In genomic region chr7:141314416-141314815, GRCm38 (mm10) we compare ENCODE assay signal across 23 mouse cellular contexts. TPM values are rescaled to one million over a fixed set of nuclear protein-coding genes. Genes with fewer than 3 reads are reported as not detected.
"Had no signal": no experiment of that assay in that cellular context is flagged by ENCODE, and none has a peak within 500 bp of the region (broad histone marks: within the 10 kb centered on the region; RNA-seq: fewer than 3 reads in every experiment).

No protein-coding gene starts in this region.

- H3K9me3 ChIP-seq: limb, embryonic 12.5 days; limb, embryonic 15.5 days; liver, embryonic 12.5 days; liver, embryonic 15.5 days; midbrain, embryonic 13.5 days; neural tube, embryonic 13.5 days had no signal

- ATAC-seq: liver, embryonic 12.5 days; midbrain, embryonic 13.5 days; midbrain, embryonic 16.5 days had no signal

- H3K9ac ChIP-seq: limb, embryonic 12.5 days; limb, embryonic 15.5 days; liver, embryonic 12.5 days; liver, embryonic 15.5 days; midbrain, embryonic 13.5 days; neural tube, embryonic 13.5 days had no signal

- H3K4me2 ChIP-seq: limb, embryonic 12.5 days; limb, embryonic 15.5 days; liver, embryonic 12.5 days; liver, embryonic 15.5 days; midbrain, embryonic 13.5 days; neural tube, embryonic 13.5 days had no signal

- H3K4me1 ChIP-seq: limb, embryonic 12.5 days; limb, embryonic 15.5 days; liver, embryonic 12.5 days; liver, embryonic 15.5 days; midbrain, embryonic 13.5 days; neural tube, embryonic 13.5 days had no signal

- H3K27ac ChIP-seq: limb, embryonic 12.5 days; limb, embryonic 15.5 days; liver, embryonic 12.5 days; liver, embryonic 15.5 days; midbrain, embryonic 13.5 days; neural tube, embryonic 13.5 days had no signal

- DNase-seq: kidney, adult 9 months; kidney, postnatal 14 days; kidney, postnatal 4 days; left cerebral cortex, postnatal 4 days; lung, adult 2 months; lung, postnatal 14 days; thymus, adult 18-20 months; thymus, postnatal 36 days had no signal

- H3K27me3 ChIP-seq: limb, embryonic 12.5 days; limb, embryonic 15.5 days; liver, embryonic 12.5 days; liver, embryonic 15.5 days; midbrain, embryonic 13.5 days; neural tube, embryonic 13.5 days had no signal

- H3K4me3 ChIP-seq: limb, embryonic 12.5 days; limb, embryonic 15.5 days; liver, embryonic 12.5 days; liver, embryonic 15.5 days; midbrain, embryonic 13.5 days; myocyte; neural tube, embryonic 13.5 days had no signal

RNA-seq across cellular contexts. Expression of gene Drd4, which starts 22.6 kb away (rescaled TPM):
- total RNA-seq: layer of hippocampus, adult 18-20 months; megakaryocyte, adult 5-6 weeks; monocyte, adult 5-6 weeks; neutrophil, adult 5-6 weeks had no signal
- polyA plus RNA-seq: liver, embryonic 15.5 days; lung, adult 2 months; myocyte had no signal

RNA-seq across cellular contexts. Expression of gene Eps8l2, which starts 24.3 kb away (rescaled TPM):
- total RNA-seq: megakaryocyte, adult 5-6 weeks; monocyte, adult 5-6 weeks had no signal

RNA-seq across cellular contexts. Expression of gene Sct, which starts 35.5 kb away (rescaled TPM):
- total RNA-seq: layer of hippocampus, adult 18-20 months; layer of hippocampus, postnatal 14 days; left cerebral cortex, adult 8-10 months; left cerebral cortex, postnatal 14 days; megakaryocyte, adult 5-6 weeks; monocyte, adult 5-6 weeks; neutrophil, adult 5-6 weeks had no signal
- polyA plus RNA-seq: lung, adult 2 months had no signal
